Mouse (Mus musculus) C2C12 (cell line): ENCODE measurements around the gene Pold1.

Experiments
- CEBPB ChIP-seq: IDR thresholded peaks from one replicate; pipeline ENCODE4 v1.6.1; 2011; ENCODE audit warnings: low read depth, mild to moderate bottlenecking, control low read depth, moderate library complexity
- CTCF ChIP-seq: IDR thresholded peaks from one replicate; pipeline ENCODE4 v1.5.1; 2011; ENCODE audit not compliant: control insufficient read depth, insufficient read depth, insufficient read length
- MAX ChIP-seq: IDR thresholded peaks from one replicate; pipeline ENCODE4 v1.6.1; 2011; ENCODE audit warnings: mild to moderate bottlenecking, control low read depth
- MYOD1 ChIP-seq: IDR thresholded peaks from one replicate; pipeline ENCODE4 v1.6.1; 2011; ENCODE audit warnings: low read depth; ENCODE audit not compliant: control insufficient read depth, insufficient read length
- MYOG ChIP-seq: IDR thresholded peaks from one replicate; pipeline ENCODE4 v1.6.1; 2011; ENCODE audit not compliant: control insufficient read depth, insufficient read length; ENCODE audit errors: extremely low read depth
- USF1 ChIP-seq: IDR thresholded peaks from one replicate; pipeline ENCODE4 v1.6.1; 2011; ENCODE audit warnings: low read depth, mild to moderate bottlenecking, control low read depth, moderate library complexity

DNA sequence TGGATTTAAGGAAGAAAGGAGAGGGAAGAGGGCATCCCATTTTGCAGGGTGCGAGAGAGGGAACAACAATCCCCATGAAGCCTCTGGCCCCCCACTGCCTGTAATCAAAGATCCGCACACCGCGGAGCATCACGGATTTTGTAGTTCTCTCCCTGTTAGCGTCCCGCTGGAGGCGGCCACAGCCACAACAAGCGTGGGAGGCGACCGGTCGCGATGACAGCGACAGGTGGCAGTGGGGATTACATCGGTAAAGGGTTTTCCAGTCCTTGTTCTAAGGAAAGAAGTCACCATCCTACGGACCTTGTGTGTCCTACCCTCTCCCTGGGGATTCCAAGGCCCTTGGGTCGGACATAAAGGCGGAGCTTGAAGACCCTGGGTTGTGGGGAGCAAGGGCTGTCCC, 38.3 kb upstream of the Pold1 start:
- TF ChIP-seq CTCF (no peak), MYOG (no peak), USF1 (no peak), CEBPB (no peak), MAX (no peak), MYOD1 (no peak)
